Mouse (Mus musculus) liver, embryonic 16.5 days (tissue): ENCODE measurements around the gene Tprn. TPM values are rescaled to one million over a fixed set of nuclear protein-coding genes. Genes with fewer than 3 reads are reported as not detected.

ENCODE experiments used
- ATAC-seq: fragments of 200-750 bp; cut with Nextera tagmentation; 2 replicates; pipeline ENCODE4 v1.8.0; 2017; ENCODE audit warnings: low read depth, mild to moderate bottlenecking, moderate number of reproducible peaks, moderate library complexity
- H3K27ac ChIP-seq: fragments of 300-500 bp; sonication (generic); 2 replicates; pipeline ENCODE4 v1.5.1; 2014; ENCODE audit warnings: mild to moderate bottlenecking, low read length
- H3K27me3 ChIP-seq: fragments of 300-500 bp; sonication (generic); 2 replicates; pipeline ENCODE4 v1.6.1; 2014; ENCODE audit warnings: low read depth, low read length, mixed read lengths; ENCODE audit not compliant: control insufficient read depth, insufficient read depth
- H3K36me3 ChIP-seq: fragments of 300-500 bp; sonication (generic); 2 replicates; pipeline ENCODE4 v1.6.1; 2014; ENCODE audit warnings: mild to moderate bottlenecking; ENCODE audit not compliant: control insufficient read depth, insufficient read depth
- H3K4me1 ChIP-seq: fragments of 300-500 bp; sonication (generic); 2 replicates; pipeline ENCODE4 v1.6.1; 2014; ENCODE audit warnings: low read depth, low read length, mixed read lengths; ENCODE audit not compliant: control insufficient read depth
- H3K4me2 ChIP-seq: fragments of 300-500 bp; sonication (generic); 2 replicates; pipeline ENCODE4 v1.6.1; 2014; ENCODE audit warnings: low read depth, low read length, mixed read lengths
- H3K4me3 ChIP-seq: fragments of 300-500 bp; sonication (generic); 2 replicates; pipeline ENCODE4 v1.5.1; 2014; ENCODE audit warnings: low read depth, mild to moderate bottlenecking, low read length
- H3K9ac ChIP-seq: fragments of 300-500 bp; sonication (generic); 2 replicates; pipeline ENCODE4 v1.6.1; 2014; ENCODE audit warnings: low read depth, low read length
- H3K9me3 ChIP-seq: fragments of 300-500 bp; sonication (generic); replicated peaks from 2 replicates; pipeline ENCODE4 v1.6.1; 2016; ENCODE audit warnings: low read length; ENCODE audit not compliant: control insufficient read depth
- WGBS: fragments of 180-500 bp; shearing (Covaris S2); extraction: QIAGEN DNeasy Blood & Tissue Kit; methylation state at CpG from one replicate; pipeline ENCODE4 v1.1.7; 2014; ENCODE audit not compliant: insufficient replicate concordance; 5-methylcytosine and 5-hydroxymethylcytosine counted together
- polyA plus RNA-seq: library from polyadenylated mRNA; unstranded; fragments of >200 nt; fragmentation: Nextera tagmentation; extraction: Ambion mirVana; gene quantifications from 2 replicates; pipeline ENCODE4 v1.2.1, GENCODE M21; 2015

Gene Tprn
- polyA plus RNA-seq, 1 experiment from 2014 or later: 4.7 TPM

DNA sequence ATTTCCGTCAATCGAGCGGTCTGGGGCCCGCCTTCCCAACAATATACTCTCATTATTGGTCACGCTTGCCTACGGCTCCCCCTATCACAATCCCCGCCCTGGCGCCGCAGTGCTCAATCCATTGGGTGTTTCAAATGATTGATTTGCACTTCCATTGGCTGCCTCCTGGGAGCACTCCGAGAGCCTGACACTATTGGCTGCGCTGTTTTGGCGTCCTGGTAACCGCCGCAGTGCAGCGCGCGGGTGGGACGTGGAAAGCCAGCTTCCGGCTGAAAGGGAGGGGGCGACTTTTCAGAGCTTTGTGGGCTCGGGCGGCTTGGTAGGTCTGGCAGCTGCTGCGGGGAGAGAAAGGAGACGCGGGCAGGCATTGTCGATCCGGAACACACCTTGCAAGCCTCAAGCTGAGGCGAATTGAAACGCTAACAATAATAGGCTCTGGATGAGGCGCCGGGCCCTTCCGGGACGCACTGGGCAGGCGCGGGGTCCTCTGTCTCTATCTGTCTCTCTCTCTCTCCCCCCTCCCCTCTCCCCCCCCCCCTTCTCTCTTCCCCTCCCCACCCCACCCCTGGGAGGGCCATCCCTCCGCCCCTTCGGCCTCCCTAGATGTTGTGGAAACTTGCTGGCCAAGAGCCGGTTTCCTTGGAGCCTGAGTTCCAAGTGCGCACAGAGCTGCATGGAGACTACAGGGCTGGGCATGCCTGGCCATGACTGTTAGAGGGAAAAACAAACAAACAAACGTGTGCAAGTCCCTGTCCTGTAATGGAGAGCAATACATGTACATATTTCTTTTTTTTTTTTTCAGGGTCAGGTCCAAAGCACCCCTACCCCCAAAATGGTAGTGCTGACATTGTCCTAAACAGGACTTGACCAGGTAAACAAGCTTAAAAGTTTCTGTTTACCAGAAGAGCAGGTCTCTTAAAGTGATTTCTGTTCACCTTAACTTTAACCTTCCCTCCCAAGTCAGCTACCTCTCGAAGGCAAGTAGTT lies 37.4 kb upstream of the Tprn start:
- Histone ChIP-seq H3K4me3 (peak overlapping the region; percentile 81), H3K27me3 (no peaks in the 10 kb centered on the region), H3K27ac (peak overlapping the region; percentile 99), H3K4me2 (peak overlapping the region; percentile 73), H3K9me3 (no peaks in the 10 kb centered on the region), H3K36me3 (peaks cover 18% of the 10 kb centered on the region), H3K9ac (peak overlapping the region; percentile 83), H3K4me1 (peaks cover 29% of the 10 kb centered on the region)
- WGBS: 2% methylated on average over 41 of the region's 41 CpGs
- peak; percentile 89 for ATAC-seq

DNA sequence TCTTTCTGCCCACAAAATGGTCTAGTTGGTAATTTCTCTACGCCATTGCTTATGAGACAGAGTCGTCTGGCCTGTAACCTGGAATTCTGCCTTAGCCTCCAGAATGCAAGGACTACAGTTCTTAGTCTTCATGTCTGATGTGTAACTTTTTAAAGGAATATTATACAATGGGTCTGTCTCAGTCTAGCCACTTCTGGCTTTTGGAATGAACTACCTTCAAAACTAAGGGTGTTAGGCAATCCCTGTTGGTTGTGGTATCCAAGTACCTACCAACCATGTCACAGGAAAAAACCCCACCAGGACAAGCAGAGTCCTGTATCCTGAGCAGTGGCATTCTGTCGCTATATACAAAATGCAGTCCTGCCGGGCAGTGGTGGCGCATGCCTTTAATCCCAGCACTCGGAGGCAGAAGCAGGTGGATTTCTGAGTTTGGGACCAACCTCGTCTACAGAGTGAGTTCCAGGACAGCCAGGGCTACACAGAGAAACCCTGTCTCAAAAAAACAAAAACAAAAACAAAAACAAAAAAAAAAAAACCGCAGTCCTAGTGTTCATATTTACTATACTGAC lies 36.5 kb upstream of the Tprn start:
- peak overlapping the region; percentile 73 for H3K4me2 ChIP-seq
- H3K27ac ChIP-seq: peak overlapping the region; percentile 99
- H3K9me3 ChIP-seq: no peaks in the 10 kb centered on the region

DNA sequence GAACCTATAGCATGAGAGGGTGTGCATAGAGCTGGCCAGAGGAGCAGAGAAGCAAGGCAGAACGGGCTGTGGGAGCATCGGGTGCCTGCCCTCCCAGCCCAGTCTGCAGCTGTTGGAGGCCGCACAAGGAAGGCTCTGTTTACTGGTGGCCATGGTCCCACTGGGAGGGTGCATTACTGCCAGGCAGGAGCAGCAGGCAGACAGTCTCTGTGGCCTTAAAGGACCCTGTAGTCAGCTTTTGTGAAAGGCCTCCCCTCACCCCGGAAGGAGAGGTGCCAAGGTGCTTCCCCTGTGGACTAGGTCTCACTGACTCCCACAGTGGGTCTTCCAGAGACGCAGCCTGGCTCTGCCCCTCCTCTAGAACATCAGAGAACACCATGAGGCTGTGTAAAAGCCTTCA lies 35.6 kb upstream of the Tprn start:
- H3K4me3 ChIP-seq: no peak overlapping the region
- no peak overlapping the region; the same call in 1 of the 2 replicates for H3K27ac ChIP-seq
- ATAC-seq: no peak
- H3K36me3 ChIP-seq: peaks cover 12% of the 10 kb centered on the region
- WGBS: 85% methylated on average over 5 of the region's 5 CpGs
- H3K9me3 ChIP-seq: no peaks in the 10 kb centered on the region
- H3K4me1 ChIP-seq: peaks cover 23% of the 10 kb centered on the region
- no peak overlapping the region for H3K4me2 ChIP-seq
- H3K9ac ChIP-seq: no peak overlapping the region; the same call in 1 of the 2 replicates
- no peaks in the 10 kb centered on the region for H3K27me3 ChIP-seq

More for the DNA sequence above, 36.5 kb upstream of the Tprn start:
- ATAC-seq: no peak
- 80% methylated on average over 8 of the region's 8 CpGs for WGBS
- Histone ChIP-seq H3K9ac (peak overlapping the region; percentile 83), H3K4me3 (peak overlapping the region; percentile 78), H3K27me3 (no peaks in the 10 kb centered on the region), H3K4me1 (peaks cover 29% of the 10 kb centered on the region), H3K36me3 (peaks cover 18% of the 10 kb centered on the region)

DNA sequence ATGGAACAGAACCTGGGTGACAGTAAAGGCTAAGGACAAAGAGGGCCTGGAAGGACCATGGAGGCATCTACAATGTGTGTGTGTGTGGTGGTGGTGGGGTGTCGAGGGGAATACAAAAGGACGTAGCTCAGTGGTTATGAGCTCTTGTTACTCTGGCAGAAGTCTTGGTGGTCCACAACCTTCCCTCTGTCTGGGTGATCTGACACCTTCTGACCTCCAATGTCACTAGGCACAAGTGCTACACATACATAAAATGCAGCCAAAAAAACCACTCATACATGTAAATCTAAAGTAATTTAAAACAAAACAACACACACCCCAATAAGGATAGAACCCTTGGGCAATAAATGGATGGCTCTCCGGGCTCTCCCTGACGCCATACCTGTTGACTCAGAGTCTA lies 35.0 kb upstream of the Tprn start:
- no peak for ATAC-seq
- no peak overlapping the region for H3K27ac ChIP-seq

DNA sequence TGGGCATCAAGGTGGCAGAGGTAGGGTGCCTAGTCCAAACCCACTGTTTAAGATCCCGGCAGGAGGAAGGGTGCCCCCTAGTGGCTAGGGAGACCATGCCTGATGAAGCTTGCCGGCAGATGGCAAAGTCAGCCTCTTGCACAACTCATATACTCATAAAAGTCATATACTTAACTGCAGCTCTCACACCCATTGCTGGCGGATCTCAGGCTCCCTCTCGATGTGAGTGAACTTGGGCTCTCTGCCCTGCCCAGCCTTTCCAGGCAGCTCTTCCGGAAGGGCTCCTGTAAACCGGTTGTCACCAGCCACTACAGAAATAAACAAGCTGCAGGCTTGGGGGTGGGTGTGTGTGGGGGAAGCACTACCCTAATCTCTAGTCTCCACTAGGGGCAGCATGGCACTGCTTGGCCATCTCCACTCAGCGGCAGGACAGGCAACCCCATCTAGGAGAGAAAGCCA lies 34.0 kb upstream of the Tprn start:
- H3K4me1 ChIP-seq: peaks cover 17% of the 10 kb centered on the region
- peak overlapping the region; percentile 77 for H3K4me2 ChIP-seq
- ATAC-seq: no peak
- peak overlapping the region; percentile 60 for H3K9ac ChIP-seq
- no peaks in the 10 kb centered on the region for H3K9me3 ChIP-seq
- peak overlapping the region; percentile 54 for H3K4me3 ChIP-seq
- 0% methylated on average over 7 of the region's 7 CpGs for WGBS
- peak overlapping the region; percentile 82 for H3K27ac ChIP-seq
- H3K36me3 ChIP-seq: peaks cover 4% of the 10 kb centered on the region; the same call in 1 of the 2 replicates
- H3K27me3 ChIP-seq: no peaks in the 10 kb centered on the region; the same call in 1 of the 2 replicates

More for the DNA sequence above, 35.0 kb upstream of the Tprn start:
- 84% methylated on average over 4 of the region's 4 CpGs for WGBS
- Histone ChIP-seq H3K4me1 (peaks cover 22% of the 10 kb centered on the region), H3K9ac (no peak overlapping the region), H3K36me3 (peaks cover 8% of the 10 kb centered on the region; the same call in 1 of the 2 replicates), H3K4me2 (no peak overlapping the region), H3K27me3 (no peaks in the 10 kb centered on the region), H3K9me3 (no peaks in the 10 kb centered on the region), H3K4me3 (no peak overlapping the region)

DNA sequence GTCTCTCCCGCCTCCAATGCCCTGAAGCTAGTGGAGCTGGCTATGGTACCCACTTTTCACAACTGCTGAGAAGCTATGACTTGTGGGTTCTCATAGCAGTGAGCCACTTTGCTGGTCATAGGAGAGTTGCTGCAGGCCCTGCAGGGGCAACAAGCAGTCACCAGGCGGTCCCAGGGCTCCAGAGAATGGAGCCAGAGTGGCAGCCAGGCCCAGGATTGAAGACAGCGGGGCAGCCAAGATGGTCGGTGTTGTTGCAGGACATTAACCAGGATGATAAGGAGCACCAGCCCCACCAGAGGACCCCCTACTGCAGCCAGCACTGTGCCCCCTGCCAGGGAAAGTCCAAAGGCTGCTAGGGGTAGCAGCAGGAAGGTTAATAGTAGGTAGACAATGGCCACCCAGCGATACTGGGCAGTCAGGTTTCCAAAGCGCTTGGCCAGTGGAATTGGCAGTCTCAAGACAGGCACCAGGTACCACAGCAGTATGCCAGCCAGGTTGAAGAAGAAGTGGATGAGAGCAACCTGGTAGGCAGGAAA lies 33.4 kb upstream of the Tprn start:
- Histone ChIP-seq H3K9me3 (no peaks in the 10 kb centered on the region), H3K4me2 (peak overlapping the region; percentile 77), H3K9ac (peak overlapping the region; percentile 37; the same call in 1 of the 2 replicates), H3K36me3 (no peaks in the 10 kb centered on the region), H3K4me1 (peaks cover 17% of the 10 kb centered on the region), H3K4me3 (peak overlapping the region; percentile 54), H3K27ac (no peak overlapping the region), H3K27me3 (no peaks in the 10 kb centered on the region; the same call in 1 of the 2 replicates)
- WGBS: 67% methylated on average over 6 of the region's 6 CpGs
- no peak for ATAC-seq

DNA sequence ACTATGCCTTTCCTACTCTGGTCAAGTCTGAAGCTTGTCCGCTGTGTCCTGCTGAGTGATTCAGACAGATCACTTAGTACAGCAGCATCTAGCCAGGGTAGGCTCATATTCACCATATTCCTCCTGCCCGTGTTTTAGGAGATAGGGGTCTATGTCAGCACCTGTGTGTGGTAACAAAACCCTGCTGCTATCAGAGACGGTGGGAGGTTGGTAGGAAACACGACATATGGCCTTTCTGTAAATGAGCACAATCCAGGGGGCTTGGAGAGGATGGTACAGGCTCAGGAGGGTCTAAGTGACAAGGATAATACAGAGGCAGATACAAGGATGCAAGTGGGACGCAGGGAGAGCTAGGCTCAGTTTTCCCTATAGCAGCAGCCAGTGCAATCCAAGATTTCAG lies 32.8 kb upstream of the Tprn start:
- Histone ChIP-seq H3K4me3 (no peak overlapping the region), H3K9me3 (no peaks in the 10 kb centered on the region), H3K4me1 (peaks cover 17% of the 10 kb centered on the region), H3K36me3 (no peaks in the 10 kb centered on the region), H3K4me2 (no peak overlapping the region), H3K27me3 (no peaks in the 10 kb centered on the region; the same call in 1 of the 2 replicates), H3K9ac (no peak overlapping the region), H3K27ac (no peak overlapping the region)
- ATAC-seq: no peak
- 64% methylated on average over 5 of the region's 5 CpGs for WGBS

DNA sequence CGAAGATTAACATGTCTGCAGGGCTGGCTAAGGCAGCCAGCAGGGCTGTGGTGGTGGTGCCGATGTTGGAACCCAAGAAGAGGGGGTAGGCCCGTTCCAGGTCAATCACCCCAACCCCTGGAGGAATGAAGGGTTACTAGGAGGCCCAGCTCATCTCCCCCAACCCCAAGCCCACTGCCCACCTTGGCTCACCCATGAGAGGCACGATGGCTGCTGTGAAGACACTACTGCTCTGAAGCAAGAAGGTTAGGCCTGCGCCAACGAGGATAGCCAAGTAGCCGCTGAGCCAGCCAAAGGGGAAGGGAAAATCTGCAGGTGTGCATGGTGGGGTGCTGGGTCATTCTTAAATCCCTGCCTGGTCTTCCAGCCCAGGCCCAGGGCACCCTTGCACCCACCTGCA lies 31.8 kb upstream of the Tprn start:
- Histone ChIP-seq H3K27me3 (no peaks in the 10 kb centered on the region; the same call in 1 of the 2 replicates), H3K27ac (no peak overlapping the region), H3K4me3 (no peak overlapping the region), H3K36me3 (no peaks in the 10 kb centered on the region), H3K4me1 (peaks cover 14% of the 10 kb centered on the region), H3K4me2 (no peak overlapping the region), H3K9ac (no peak overlapping the region), H3K9me3 (no peaks in the 10 kb centered on the region)
- ATAC-seq: no peak
- WGBS: 78% methylated on average over 7 of the region's 7 CpGs
